Mouse (Mus musculus) testis, adult 2 months (tissue): Measurements from ENCODE around the gene Spsb4.

Experiments
- CTCF ChIP-seq: fragments of 200-500 bp; IDR thresholded peaks from 2 replicates; pipeline ENCODE4 v1.5.1; 2012; ENCODE audit warnings: low read depth, mild to moderate bottlenecking, inconsistent platforms, low read length, moderate library complexity; ENCODE audit not compliant: control insufficient read depth, insufficient read depth, insufficient replicate concordance
- POLR2A ChIP-seq: fragments of 200-500 bp; IDR thresholded peaks from 2 replicates; pipeline ENCODE4 v1.6.1; 2012; ENCODE audit warnings: low read depth, mild to moderate bottlenecking, inconsistent platforms, low read length, moderate library complexity; ENCODE audit not compliant: control insufficient read depth

DNA sequence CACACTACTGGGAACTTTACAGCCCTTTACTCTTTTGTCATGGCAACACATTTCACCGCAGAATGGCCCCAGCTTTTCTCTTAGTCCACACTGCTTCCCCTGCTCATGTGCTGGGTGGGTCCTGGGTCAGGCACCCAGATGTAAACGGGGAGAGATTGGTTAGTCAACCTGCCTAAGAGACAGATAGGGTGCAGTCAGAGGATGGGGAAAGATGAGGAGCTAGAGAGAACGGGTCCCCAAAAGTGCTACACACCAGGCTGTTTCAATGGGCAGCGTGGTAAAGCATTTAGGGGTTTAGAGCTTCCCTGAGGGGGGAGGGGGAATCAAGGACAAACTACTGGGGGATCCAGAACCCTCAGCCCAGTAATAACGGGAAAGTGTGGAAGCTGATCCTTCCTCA is 46.6 kb upstream of the Spsb4 start:
- no peak for TF ChIP-seq POLR2A
- no peak for TF ChIP-seq CTCF
